Mouse (Mus musculus) heart, postnatal 0 days (tissue): ENCODE data around the gene Ephb4.

Experiments
- CTCF ChIP-seq: IDR thresholded peaks from 2 replicates; pipeline ENCODE4 v1.5.1; 2016; ENCODE audit warnings: antibody characterized with exemption, control low read depth, low read depth
- EP300 ChIP-seq: IDR thresholded peaks from 2 replicates; pipeline ENCODE4 v1.6.1; 2016; ENCODE audit warnings: antibody characterized with exemption, low read depth

DNA sequence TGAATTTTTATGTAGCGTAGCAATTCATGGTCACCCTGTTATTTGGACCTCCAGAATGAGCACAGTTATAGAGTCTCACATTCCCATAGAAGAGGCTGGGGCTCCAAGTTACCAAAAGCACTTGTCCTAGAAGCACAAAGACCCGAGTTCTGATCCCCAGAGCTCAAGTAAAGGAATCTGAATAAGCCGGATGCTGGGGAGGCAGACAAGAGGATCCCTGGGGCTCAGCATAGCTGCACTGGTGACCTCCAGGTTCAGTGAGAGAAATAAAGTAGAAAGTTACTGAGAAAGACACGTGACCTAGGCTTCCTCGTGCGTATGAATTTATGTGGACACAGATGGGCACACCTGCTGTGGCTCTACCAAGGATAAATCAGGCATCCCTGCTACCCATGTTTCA lies 14.8 kb upstream of the Ephb4 start:
- TF ChIP-seq EP300 (no peak), CTCF (no peak)
